11 mouse cellular contexts compared by ENCODE assay signal in the genomic region with DNA sequence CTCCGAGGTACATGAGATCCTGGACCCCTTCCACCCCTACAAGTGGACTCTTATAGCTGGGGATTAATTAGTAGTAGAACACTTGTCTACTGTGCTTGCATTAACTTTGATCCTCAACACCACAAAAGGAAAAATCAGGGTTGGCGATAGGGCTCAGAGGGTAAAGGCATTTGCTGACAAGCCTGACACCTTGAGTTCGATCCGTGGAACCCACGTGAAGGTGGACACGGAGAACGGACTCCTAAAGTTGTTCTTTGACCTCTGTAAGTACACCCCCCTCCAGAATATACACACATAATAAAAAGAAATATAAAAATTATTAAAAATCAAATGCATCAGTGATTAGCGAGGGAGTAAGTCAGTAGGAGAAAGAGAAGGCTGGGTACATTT. TPM values are rescaled to one million over a fixed set of nuclear protein-coding genes. Genes with fewer than 3 reads are reported as not detected.
DNase-seq lines count a peak whose midpoint lies in the region; ATAC-seq and TF ChIP-seq lines count a peak whose summit lies in the region.
"Had no signal": no experiment of that assay in that cellular context is flagged by ENCODE, and none has a peak within 500 bp of the region (broad histone marks: within the 10 kb centered on the region; RNA-seq: fewer than 3 reads in every experiment).

No protein-coding gene starts in this region.

- WGBS in heart, embryonic 10.5 days = 67% methylated on average over 8 of the region's 8 CpGs
- 61% methylated on average over 8 of the region's 8 CpGs for WGBS in heart, embryonic 11.5 days (ENCODE audit: insufficient replicate concordance)
- WGBS in thymus, adult 2 months = 76% methylated on average over 8 of the region's 8 CpGs
- WGBS in liver, embryonic 13.5 days (ENCODE audit: insufficient replicate concordance) = 66% methylated on average over 8 of the region's 8 CpGs

- no peak overlapping the region; the same call in 1 of the 2 replicates for H3K4me2 ChIP-seq in heart, embryonic 11.5 days
- H3K4me2 ChIP-seq in liver, embryonic 13.5 days = no peak overlapping the region; the same call in 1 of the 2 replicates

- H3K9ac ChIP-seq in heart, embryonic 11.5 days (ENCODE audit: low read depth, low read length) = no peak overlapping the region
- no peak overlapping the region for H3K9ac ChIP-seq in liver, embryonic 13.5 days

- peaks cover 13% of the 10 kb centered on the region for H3K4me1 ChIP-seq in heart, embryonic 10.5 days
- peaks cover 4% of the 10 kb centered on the region; the same call in 1 of the 2 replicates for H3K4me1 ChIP-seq in heart, embryonic 11.5 days (ENCODE audit: control insufficient read depth, insufficient read depth, low read length)
- peaks cover 12% of the 10 kb centered on the region for H3K4me1 ChIP-seq in thymus, adult 2 months (replicated peaks; ENCODE audit: control insufficient read depth, insufficient read depth, low read length)
- peaks cover 12% of the 10 kb centered on the region for H3K4me1 ChIP-seq in liver, embryonic 13.5 days (replicated peaks)

- no peak for TF ChIP-seq CTCF in thymus, adult 2 months (IDR thresholded peaks at IDR 0.05; ENCODE audit: borderline replicate concordance, control insufficient read depth, extremely low read depth, insufficient read depth, low read length, poor library complexity)

- no peaks in the 10 kb centered on the region for H3K27me3 ChIP-seq in heart, embryonic 10.5 days (ENCODE audit: insufficient read depth, poor library complexity, severe bottlenecking)
- no peaks in the 10 kb centered on the region for H3K27me3 ChIP-seq in heart, embryonic 11.5 days (ENCODE audit: control insufficient read depth, insufficient read depth, low read length)
- no peaks in the 10 kb centered on the region for H3K27me3 ChIP-seq in thymus, adult 2 months (ENCODE audit: control insufficient read depth, insufficient read depth, low read length)
- no peaks in the 10 kb centered on the region for H3K27me3 ChIP-seq in liver, embryonic 13.5 days

- H3K9me3 ChIP-seq in heart, embryonic 10.5 days = no peaks in the 10 kb centered on the region
- H3K9me3 ChIP-seq in heart, embryonic 11.5 days (replicated peaks; ENCODE audit: control insufficient read depth, low read length) = no peaks in the 10 kb centered on the region
- no peaks in the 10 kb centered on the region for H3K9me3 ChIP-seq in liver, embryonic 13.5 days (replicated peaks)

- peaks cover 30% of the 10 kb centered on the region for H3K36me3 ChIP-seq in heart, embryonic 10.5 days
- H3K36me3 ChIP-seq in heart, embryonic 11.5 days (ENCODE audit: control insufficient read depth, insufficient read depth, low read length) = peaks cover 10% of the 10 kb centered on the region
- H3K36me3 ChIP-seq in thymus, adult 2 months (ENCODE audit: control insufficient read depth, insufficient read depth, low read length) = peaks cover 22% of the 10 kb centered on the region
- peaks cover 24% of the 10 kb centered on the region for H3K36me3 ChIP-seq in liver, embryonic 13.5 days

- H3K4me3 ChIP-seq in heart, embryonic 10.5 days = peak overlapping the region; percentile 93
- H3K4me3 ChIP-seq in heart, embryonic 11.5 days (ENCODE audit: low read depth, low read length) = no peak overlapping the region; the same call in 1 of the 2 replicates
- no peak overlapping the region for H3K4me3 ChIP-seq in thymus, adult 2 months (ENCODE audit: control insufficient read depth, insufficient read depth, low read length)
- peak overlapping the region; percentile 75; the same call in 1 of the 2 replicates for H3K4me3 ChIP-seq in liver, embryonic 13.5 days (replicated peaks)

- TF ChIP-seq POLR2A in thymus, adult 2 months (IDR thresholded peaks at IDR 0.05; ENCODE audit: control insufficient read depth, extremely low read depth, insufficient read depth, low read length, poor library complexity) = no peak

- no peak for DNase-seq in heart, embryonic 10.5 days (ENCODE audit: low spot score)
- peak; percentile 11 for DNase-seq in thymus, adult 2 months
- no peak for DNase-seq in thymus, postnatal 25 days
- no peak for DNase-seq in liver, embryonic 13.5 days
- DNase-seq in right cerebral cortex, adult 18-20 months = no peak
- DNase-seq in urinary bladder, adult 18-20 months (ENCODE audit: low spot score in 2 of 2) = no peak
- DNase-seq in gastrocnemius, postnatal 36 days = no peak

- H3K27ac ChIP-seq in heart, embryonic 10.5 days = peak overlapping the region; percentile 98; the same call in 1 of the 2 replicates
- H3K27ac ChIP-seq in heart, embryonic 11.5 days (ENCODE audit: low read depth, low read length) = no peak overlapping the region
- H3K27ac ChIP-seq in thymus, adult 2 months (ENCODE audit: control insufficient read depth, insufficient read depth, low read length) = no peak overlapping the region
- H3K27ac ChIP-seq in liver, embryonic 13.5 days = no peak overlapping the region

- intact Hi-C loops in gastrocnemius, postnatal 36 days (cut with DNase I) = no loop called here

- ATAC-seq in heart, embryonic 11.5 days (replicated peaks; ENCODE audit: insufficient number of reproducible peaks, low FRiP score, low TSS enrichment) = no peak
- no peak for ATAC-seq in liver, embryonic 13.5 days (ENCODE audit: low read depth)

RNA-seq across cellular contexts. Expression of gene Dtx2, which starts 0.3 kb away (rescaled TPM):
- polyA plus RNA-seq in heart, embryonic 10.5 days (2016; fragmentation: Nextera tagmentation; extraction: Ambion mirVana) = 36.0 and 37.6 TPM in 2 replicates
- 24.7 and 27.2 TPM in 2 replicates for polyA plus RNA-seq in heart, embryonic 11.5 days (2014; fragmentation: Nextera tagmentation; extraction: Ambion mirVana)
- 75.3 and 78.8 TPM in 2 replicates for polyA plus RNA-seq in thymus, adult 2 months (2012; rRNA removed)
- 6.7 and 7.0 TPM in 2 replicates for polyA plus RNA-seq in liver, embryonic 13.5 days (2015; fragmentation: Nextera tagmentation; extraction: Ambion mirVana)
- 1 to 10 TPM; 6.0 to 6.4 TPM for total RNA-seq in gastrocnemius, postnatal 36 days (2021)

RNA-seq across cellular contexts. Expression of gene Zp3, which starts 14.4 kb away (rescaled TPM):
- not detected in 2 replicates for polyA plus RNA-seq in heart, embryonic 10.5 days (2016; fragmentation: Nextera tagmentation; extraction: Ambion mirVana)
- polyA plus RNA-seq in heart, embryonic 11.5 days (2014; fragmentation: Nextera tagmentation; extraction: Ambion mirVana) = 0.16 TPM in 1 of 2 replicates, not detected in the other
- 0.52 and 1.1 TPM in 2 replicates for polyA plus RNA-seq in thymus, adult 2 months (2012; rRNA removed)
- polyA plus RNA-seq in liver, embryonic 13.5 days (2015; fragmentation: Nextera tagmentation; extraction: Ambion mirVana) = not detected in 2 replicates
- not detected for total RNA-seq in gastrocnemius, postnatal 36 days (2021)
- total RNA-seq: common myeloid progenitor, adult 5-6 weeks; liver, adult 2 months had no signal
- polyA plus RNA-seq: heart, embryonic 14.5 days; liver, adult 2 months had no signal

RNA-seq across cellular contexts. Expression of gene Ssc4d, which starts 20.0 kb away (rescaled TPM):
- 2.3 and 5.2 TPM in 2 replicates for polyA plus RNA-seq in heart, embryonic 10.5 days (2016; fragmentation: Nextera tagmentation; extraction: Ambion mirVana)
- 0.93 and 2.3 TPM in 2 replicates for polyA plus RNA-seq in heart, embryonic 11.5 days (2014; fragmentation: Nextera tagmentation; extraction: Ambion mirVana)
- 3.9 and 4.7 TPM in 2 replicates for polyA plus RNA-seq in thymus, adult 2 months (2012; rRNA removed)
- polyA plus RNA-seq in liver, embryonic 13.5 days (2015; fragmentation: Nextera tagmentation; extraction: Ambion mirVana) = 1.8 TPM in 2 replicates
- 1 to 10 TPM in 1 of 2 experiments, under 1 TPM in 1; 0.57 to 1.1 TPM for total RNA-seq in gastrocnemius, postnatal 36 days (2021)

RNA-seq across cellular contexts. Expression of gene Upk3b, which starts 44.0 kb away (rescaled TPM):
- polyA plus RNA-seq in heart, embryonic 10.5 days (2016; fragmentation: Nextera tagmentation; extraction: Ambion mirVana) = 78.3 and 81.2 TPM in 2 replicates
- polyA plus RNA-seq in heart, embryonic 11.5 days (2014; fragmentation: Nextera tagmentation; extraction: Ambion mirVana) = 68.7 and 69.3 TPM in 2 replicates
- 6.1 and 16.1 TPM in 2 replicates for polyA plus RNA-seq in thymus, adult 2 months (2012; rRNA removed)
- 3.4 and 3.8 TPM in 2 replicates for polyA plus RNA-seq in liver, embryonic 13.5 days (2015; fragmentation: Nextera tagmentation; extraction: Ambion mirVana)
- total RNA-seq in gastrocnemius, postnatal 36 days (2021) = not detected
- total RNA-seq: common myeloid progenitor, adult 5-6 weeks had no signal

RNA-seq across cellular contexts. Expression of gene Ywhag, which starts 59.9 kb away (rescaled TPM):
- 202 and 227 TPM in 2 replicates for polyA plus RNA-seq in heart, embryonic 10.5 days (2016; fragmentation: Nextera tagmentation; extraction: Ambion mirVana)
- 103 and 108 TPM in 2 replicates for polyA plus RNA-seq in heart, embryonic 11.5 days (2014; fragmentation: Nextera tagmentation; extraction: Ambion mirVana)
- 56.5 and 73.5 TPM in 2 replicates for polyA plus RNA-seq in thymus, adult 2 months (2012; rRNA removed)
- 80.8 and 100 TPM in 2 replicates for polyA plus RNA-seq in liver, embryonic 13.5 days (2015; fragmentation: Nextera tagmentation; extraction: Ambion mirVana)
- total RNA-seq in gastrocnemius, postnatal 36 days (2021) = 100 to 1,000 TPM; 297 to 301 TPM

Comparison
In these comparisons a context has a peak if more than half of its experiments do, and no peak if none do; other contexts are left out.
1. H3K4me3 ChIP-seq: peak in heart, embryonic 10.5 days (single experiment) and liver, embryonic 13.5 days (single experiment); none in heart, embryonic 11.5 days (single experiment) and thymus, adult 2 months (single experiment).